Comparison of ENCODE assay signal across 8 mouse cellular contexts in genomic region chr16:3846711-3847518, GRCm38 (mm10). TPM values are rescaled to one million over a fixed set of nuclear protein-coding genes. Genes with fewer than 3 reads are reported as not detected.
DNase-seq lines count a peak whose midpoint lies in the region; ATAC-seq lines count a peak whose summit lies in the region.

Zfp174 (plus strand) TSS chr16:3847268.

- ATAC-seq in hindbrain, embryonic 15.5 days (ENCODE audit: low FRiP score, low read depth) = peak; percentile 99

- peak within 1 kb of the TSS; percentile 69 for H3K9ac ChIP-seq in hindbrain, embryonic 15.5 days

- no peaks in the 10 kb centered on the region for H3K27me3 ChIP-seq in hindbrain, embryonic 15.5 days

- peak; percentile 91 for DNase-seq in T-cell, adult 2 months (ENCODE audit: low spot score)
- peak; percentile 92 for DNase-seq in cerebellum, postnatal 36 days
- peak; percentile 95 to 96 for DNase-seq in frontal cortex, postnatal 36 days (ENCODE audit: low spot score in 2 of 2)
- peak; percentile 96 for DNase-seq in left cerebral cortex, adult 11 months (ENCODE audit: low spot score)
- DNase-seq in lung, postnatal 4 days = peak; percentile 94 to 95
- peak; percentile 90 for DNase-seq in retina, postnatal 7 days (ENCODE audit: low read depth, low spot score)
- DNase-seq in urinary bladder, adult 2 months (ENCODE audit: low spot score) = peak; percentile 87

- peak within 1 kb of the TSS; percentile 77 for H3K4me3 ChIP-seq in hindbrain, embryonic 15.5 days

- H3K27ac ChIP-seq in hindbrain, embryonic 15.5 days (replicated peaks) = peak within 1 kb of the TSS; percentile 58

- no peaks in the 10 kb centered on the region for H3K9me3 ChIP-seq in hindbrain, embryonic 15.5 days

- 4% methylated on average over 38 of the region's 38 CpGs for WGBS in hindbrain, embryonic 15.5 days

- no peaks in the 10 kb centered on the region for H3K36me3 ChIP-seq in hindbrain, embryonic 15.5 days

- peaks cover 15% of the 10 kb centered on the region for H3K4me1 ChIP-seq in hindbrain, embryonic 15.5 days (replicated peaks)

- H3K4me2 ChIP-seq in hindbrain, embryonic 15.5 days = peak within 1 kb of the TSS; percentile 65

RNA-seq across cellular contexts. Expression of gene Zfp174, which starts in this region (rescaled TPM):
- 2.3 and 2.8 TPM in 2 replicates for polyA plus RNA-seq in hindbrain, embryonic 15.5 days (2015; fragmentation: Nextera tagmentation; extraction: Ambion mirVana)
- 2.7 and 3.0 TPM in 2 replicates for polyA plus RNA-seq in urinary bladder, adult 2 months (2012; rRNA removed)

Comparison
In these comparisons a context has a peak if more than half of its experiments do, and no peak if none do; other contexts are left out.
1. Peak in every context shown above with its lines: DNase-seq, ATAC-seq, H3K4me3 ChIP-seq and H3K27ac ChIP-seq.